Comparison of ENCODE assay signal across 8 mouse cellular contexts in genomic region chr4:130359486-130360237, GRCm38 (mm10). TPM values are rescaled to one million over a fixed set of nuclear protein-coding genes. Genes with fewer than 3 reads are reported as not detected.
DNase-seq lines count a peak whose midpoint lies in the region; ATAC-seq lines count a peak whose summit lies in the region.

Gene Zcchc17, minus strand, starts transcription at chr4:130359943.
Gene Snrnp40, plus strand, starts transcription at chr4:130360132.

- peaks cover 22% of the 10 kb centered on the region for H3K36me3 ChIP-seq in heart, embryonic 14.5 days (ENCODE audit: control insufficient read depth, insufficient read depth, low read length)
- peaks cover 42% of the 10 kb centered on the region for H3K36me3 ChIP-seq in liver, embryonic 13.5 days
- H3K36me3 ChIP-seq in stomach, embryonic 16.5 days (ENCODE audit: control insufficient read depth, insufficient read depth, low read length), result 0 out of 2 replicates have a peak, but pooled peaks cover 5% of the 10 kb centered on the region

- peak within 1 kb of the TSS; percentile 89 for H3K4me2 ChIP-seq in heart, embryonic 14.5 days (ENCODE audit: low read length)
- H3K4me2 ChIP-seq in liver, embryonic 13.5 days, result peak within 1 kb of the TSS; percentile 80
- H3K4me2 ChIP-seq in stomach, embryonic 16.5 days (ENCODE audit: low read depth, low read length), result peak within 1 kb of the TSS; percentile 86

- H3K4me1 ChIP-seq in heart, embryonic 14.5 days (ENCODE audit: control insufficient read depth in 2 of 2, insufficient read depth in 2 of 2, low read length in 2 of 2), result peaks cover 2 to 22% of the 10 kb centered on the region in 2 experiments; a peak in 3 of 4 replicates
- H3K4me1 ChIP-seq in liver, embryonic 13.5 days (replicated peaks), result peaks cover 38% of the 10 kb centered on the region
- peaks cover 15% of the 10 kb centered on the region for H3K4me1 ChIP-seq in stomach, embryonic 16.5 days (ENCODE audit: control insufficient read depth, insufficient read depth, low read length)

- WGBS in heart, embryonic 14.5 days, result under 1% methylated on average over 49 of the region's 49 CpGs
- under 1% methylated on average over 49 of the region's 49 CpGs for WGBS in liver, embryonic 13.5 days (ENCODE audit: insufficient replicate concordance)
- under 1% methylated on average over 49 of the region's 49 CpGs for WGBS in stomach, embryonic 16.5 days

- peak within 1 kb of the TSS; percentile 94 for H3K4me3 ChIP-seq in heart, embryonic 14.5 days (ENCODE audit: control insufficient read depth in 1 of 2, insufficient read depth in 1 of 2, low read depth in 1 of 2, low read length in 2 of 2)
- H3K4me3 ChIP-seq in liver, embryonic 13.5 days (replicated peaks), result peak within 1 kb of the TSS; percentile 90
- peak within 1 kb of the TSS; percentile 91 for H3K4me3 ChIP-seq in stomach, embryonic 16.5 days (replicated peaks; ENCODE audit: low read length)

- H3K9ac ChIP-seq in heart, embryonic 14.5 days (ENCODE audit: low read length), result peak within 1 kb of the TSS; percentile 95
- H3K9ac ChIP-seq in liver, embryonic 13.5 days, result peak within 1 kb of the TSS; percentile 91
- H3K9ac ChIP-seq in stomach, embryonic 16.5 days (ENCODE audit: low read length), result peak within 1 kb of the TSS; percentile 94

- peak; percentile 98 for ATAC-seq in CD4-positive, CD25-positive, alpha-beta regulatory T cell, adult 4 months
- ATAC-seq in heart, embryonic 14.5 days (ENCODE audit: insufficient number of reproducible peaks, insufficient read depth, low FRiP score, low read depth), result peak; percentile 97
- ATAC-seq in liver, embryonic 13.5 days (ENCODE audit: low read depth), result peak; percentile 95
- peak; percentile 100 for ATAC-seq in stomach, embryonic 16.5 days (ENCODE audit: insufficient read depth, low FRiP score)

- DNase-seq in c-Kit-negative CD71-positive TER-119-positive erythroid progenitor cells, embryonic 14.5 days (ENCODE audit: low read depth, low spot score), result peak; percentile 100
- DNase-seq in fibroblast of lung, adult 2 months (ENCODE audit: low read depth), result peak; percentile 97
- peak; percentile 100 for DNase-seq in kidney, postnatal 14 days
- peak; percentile 99 for DNase-seq in liver, embryonic 13.5 days
- DNase-seq in neural tube, embryonic 10.5 days (ENCODE audit: extremely low spot score, low spot score), result peak; percentile 97

- no peaks in the 10 kb centered on the region for H3K9me3 ChIP-seq in heart, embryonic 14.5 days (ENCODE audit: control insufficient read depth, low read length)
- H3K9me3 ChIP-seq in liver, embryonic 13.5 days (replicated peaks), result no peaks in the 10 kb centered on the region
- H3K9me3 ChIP-seq in stomach, embryonic 16.5 days (replicated peaks; ENCODE audit: control insufficient read depth, low read length), result no peaks in the 10 kb centered on the region

- H3K27ac ChIP-seq in heart, embryonic 14.5 days (replicated peaks in 1 of 2; ENCODE audit: control insufficient read depth in 1 of 2, insufficient read depth in 1 of 2, low read depth in 2 of 2, low read length in 2 of 2), result peak within 1 kb of the TSS; percentile 86 to 89
- peak within 1 kb of the TSS; percentile 91 for H3K27ac ChIP-seq in liver, embryonic 13.5 days
- H3K27ac ChIP-seq in stomach, embryonic 16.5 days (ENCODE audit: low read length), result peak within 1 kb of the TSS; percentile 85

- H3K27me3 ChIP-seq in heart, embryonic 14.5 days (ENCODE audit: control insufficient read depth, insufficient read depth, low read length), result no peaks in the 10 kb centered on the region
- no peaks in the 10 kb centered on the region for H3K27me3 ChIP-seq in liver, embryonic 13.5 days
- no peaks in the 10 kb centered on the region for H3K27me3 ChIP-seq in stomach, embryonic 16.5 days (ENCODE audit: control insufficient read depth, insufficient read depth, low read length)

RNA-seq across cellular contexts. Expression of gene Zcchc17, which starts in this region (rescaled TPM):
- 10 to 100 TPM; 63.4 to 82.4 TPM for polyA plus RNA-seq in CD4-positive, CD25-positive, alpha-beta regulatory T cell, adult 4 months (2017; shearing (Covaris generic))
- 47.9 and 50.3 TPM in 2 replicates for polyA plus RNA-seq in heart, embryonic 14.5 days (2014; fragmentation: Nextera tagmentation; extraction: Ambion mirVana)
- polyA plus RNA-seq in liver, embryonic 13.5 days (2015; fragmentation: Nextera tagmentation; extraction: Ambion mirVana), result 50.2 and 57.6 TPM in 2 replicates
- polyA plus RNA-seq in stomach, embryonic 16.5 days (2015; fragmentation: Nextera tagmentation; extraction: Ambion mirVana), result 51.0 and 56.8 TPM in 2 replicates

RNA-seq across cellular contexts. Expression of gene Snrnp40, which starts in this region (rescaled TPM):
- polyA plus RNA-seq in CD4-positive, CD25-positive, alpha-beta regulatory T cell, adult 4 months (2017; shearing (Covaris generic)), result 10 to 100 TPM; 62.7 to 63.8 TPM
- 68.2 and 74.5 TPM in 2 replicates for polyA plus RNA-seq in heart, embryonic 14.5 days (2014; fragmentation: Nextera tagmentation; extraction: Ambion mirVana)
- 94.0 and 96.3 TPM in 2 replicates for polyA plus RNA-seq in liver, embryonic 13.5 days (2015; fragmentation: Nextera tagmentation; extraction: Ambion mirVana)
- 98.8 and 107 TPM in 2 replicates for polyA plus RNA-seq in stomach, embryonic 16.5 days (2015; fragmentation: Nextera tagmentation; extraction: Ambion mirVana)

Comparison
In these comparisons a context has a peak if more than half of its experiments do, and no peak if none do; other contexts are left out.
1. Peak in every context shown above with its lines: DNase-seq, ATAC-seq, H3K4me3 ChIP-seq and H3K27ac ChIP-seq.